Comparison of ENCODE assay signal across 8 mouse cellular contexts in genomic region chr11:87725964-87726562, GRCm38 (mm10). TPM values are rescaled to one million over a fixed set of nuclear protein-coding genes. Genes with fewer than 3 reads are reported as not detected.
A peak's percentile ranks its signal among the peaks of the same experiment; 100 is the strongest.
DNase-seq lines count a peak whose midpoint lies in the region; ATAC-seq and TF ChIP-seq lines count a peak whose summit lies in the region.

No protein-coding gene starts in this region.

- TF ChIP-seq EP300 in lung, postnatal 0 days (IDR thresholded peaks at IDR 0.05), result no peak

- 12% methylated on average over 6 of the region's 6 CpGs for WGBS in lung, postnatal 0 days
- 24% methylated on average over 6 of the region's 6 CpGs for WGBS in embryonic facial prominence, embryonic 11.5 days
- WGBS in limb, embryonic 12.5 days, result 19% methylated on average over 6 of the region's 6 CpGs

- peak; percentile 73 for ATAC-seq in lung, postnatal 0 days
- ATAC-seq in embryonic facial prominence, embryonic 11.5 days (replicated peaks; ENCODE audit: insufficient number of reproducible peaks, low FRiP score, low TSS enrichment, low read depth), result peak; percentile 51; the same call in 1 of the 2 replicates
- ATAC-seq in limb, embryonic 12.5 days (ENCODE audit: insufficient number of reproducible peaks, insufficient read depth, low FRiP score, low TSS enrichment, low read depth), result peak; percentile 33; the same call in 1 of the 2 replicates

- H3K36me3 ChIP-seq in lung, postnatal 0 days (ENCODE audit: insufficient read depth, low read length), result no peaks in the 10 kb centered on the region
- H3K36me3 ChIP-seq in embryonic facial prominence, embryonic 11.5 days (replicated peaks; ENCODE audit: control insufficient read depth, insufficient read depth, low read depth, low read length), result no peaks in the 10 kb centered on the region; the same call in 1 of the 2 replicates
- H3K36me3 ChIP-seq in limb, embryonic 12.5 days, result no peaks in the 10 kb centered on the region

- H3K4me1 ChIP-seq in lung, postnatal 0 days (ENCODE audit: insufficient read depth, low read depth, low read length), result no peaks in the 10 kb centered on the region
- H3K4me1 ChIP-seq in embryonic facial prominence, embryonic 11.5 days (ENCODE audit: control insufficient read depth, insufficient read depth, low read length), result no peaks in the 10 kb centered on the region; the same call in 1 of the 2 replicates
- peaks cover 11% of the 10 kb centered on the region for H3K4me1 ChIP-seq in limb, embryonic 12.5 days (replicated peaks)

- no peak overlapping the region for H3K4me2 ChIP-seq in lung, postnatal 0 days (replicated peaks; ENCODE audit: low read depth, low read length)
- H3K4me2 ChIP-seq in embryonic facial prominence, embryonic 11.5 days (ENCODE audit: low read depth, low read length), result no peak overlapping the region
- H3K4me2 ChIP-seq in limb, embryonic 12.5 days, result no peak overlapping the region; the same call in 1 of the 2 replicates

- TF ChIP-seq CTCF in lung, postnatal 0 days (IDR thresholded peaks at IDR 0.05), result no peak

- peak overlapping the region; percentile 40 for H3K27ac ChIP-seq in lung, postnatal 0 days (ENCODE audit: low read length)
- peak overlapping the region; percentile 59 for H3K27ac ChIP-seq in embryonic facial prominence, embryonic 11.5 days (replicated peaks; ENCODE audit: low read depth, low read length)
- H3K27ac ChIP-seq in limb, embryonic 12.5 days, result peak overlapping the region; percentile 47

- H3K9ac ChIP-seq in lung, postnatal 0 days (replicated peaks; ENCODE audit: low read depth), result no peak overlapping the region
- peak overlapping the region; percentile 1 for H3K9ac ChIP-seq in embryonic facial prominence, embryonic 11.5 days (replicated peaks; ENCODE audit: low read length)
- H3K9ac ChIP-seq in limb, embryonic 12.5 days (replicated peaks), result peak overlapping the region; percentile 27; the same call in 1 of the 2 replicates

- H3K4me3 ChIP-seq in lung, postnatal 0 days (ENCODE audit: low read depth, low read length), result no peak overlapping the region
- H3K4me3 ChIP-seq in embryonic facial prominence, embryonic 11.5 days (ENCODE audit: low read depth, low read length), result no peak overlapping the region
- no peak overlapping the region for H3K4me3 ChIP-seq in limb, embryonic 12.5 days (replicated peaks)

- no peaks in the 10 kb centered on the region for H3K9me3 ChIP-seq in lung, postnatal 0 days (ENCODE audit: low read length)
- H3K9me3 ChIP-seq in embryonic facial prominence, embryonic 11.5 days (replicated peaks; ENCODE audit: control insufficient read depth, low read length), result no peaks in the 10 kb centered on the region
- no peaks in the 10 kb centered on the region for H3K9me3 ChIP-seq in limb, embryonic 12.5 days

- DNase-seq in lung, postnatal 0 days (ENCODE audit: low spot score), result peak; percentile 53
- no peak for DNase-seq in lung, postnatal 14 days
- DNase-seq in embryonic facial prominence, embryonic 11.5 days (ENCODE audit: low spot score), result peak; percentile 66
- peak; percentile 78 to 80 for DNase-seq in spleen, postnatal 4 days (ENCODE audit: low spot score in 2 of 2)
- no peak for DNase-seq in B cell, adult 2 months
- DNase-seq in cerebellum, postnatal 25 days, result no peak
- DNase-seq in layer of hippocampus, postnatal 14 days (ENCODE audit: low spot score in 2 of 2), result no peak

- no peaks in the 10 kb centered on the region for H3K27me3 ChIP-seq in lung, postnatal 0 days (replicated peaks; ENCODE audit: insufficient read depth, low read length)
- H3K27me3 ChIP-seq in embryonic facial prominence, embryonic 11.5 days (ENCODE audit: control insufficient read depth, insufficient read depth, low read length), result no peaks in the 10 kb centered on the region
- H3K27me3 ChIP-seq in limb, embryonic 12.5 days, result peaks cover 3% of the 10 kb centered on the region; the same call in 1 of the 2 replicates

RNA-seq across cellular contexts. Expression of gene Supt4a, which starts 11.3 kb away (rescaled TPM):
- polyA plus RNA-seq in lung, postnatal 0 days (2015; fragmentation: Nextera tagmentation; extraction: Ambion mirVana), result 155 and 166 TPM in 2 replicates
- polyA plus RNA-seq in embryonic facial prominence, embryonic 11.5 days (2014; fragmentation: Nextera tagmentation; extraction: Ambion mirVana), result 174 and 180 TPM in 2 replicates
- 167 TPM in 2 replicates for polyA plus RNA-seq in limb, embryonic 12.5 days (2016; fragmentation: Nextera tagmentation; extraction: Ambion mirVana)
- 10 to 100 TPM; 60.6 to 63.4 TPM for total RNA-seq in layer of hippocampus, postnatal 14 days (2021)

RNA-seq across cellular contexts. Expression of gene Tspoap1, which starts 34.3 kb away (rescaled TPM):
- polyA plus RNA-seq in lung, postnatal 0 days (2015; fragmentation: Nextera tagmentation; extraction: Ambion mirVana), result 0.64 and 0.83 TPM in 2 replicates
- 1.5 and 3.5 TPM in 2 replicates for polyA plus RNA-seq in embryonic facial prominence, embryonic 11.5 days (2014; fragmentation: Nextera tagmentation; extraction: Ambion mirVana)
- polyA plus RNA-seq in limb, embryonic 12.5 days (2016; fragmentation: Nextera tagmentation; extraction: Ambion mirVana), result 5.7 and 5.9 TPM in 2 replicates
- 100 to 1,000 TPM; 144 to 163 TPM for total RNA-seq in layer of hippocampus, postnatal 14 days (2021)

Comparison
In these comparisons a context has a peak if more than half of its experiments do, and no peak if none do; other contexts are left out.
1. DNase-seq: peak in lung, postnatal 0 days (single experiment), embryonic facial prominence, embryonic 11.5 days (single experiment) and spleen, postnatal 4 days (2 of 2); none in lung, postnatal 14 days (single experiment), B cell, adult 2 months (0 of 2), cerebellum, postnatal 25 days (0 of 2) and layer of hippocampus, postnatal 14 days (0 of 2).
2. Peak in every context shown above with its lines, with median percentiles within 50 percentile points of each other: ATAC-seq and H3K27ac ChIP-seq.